Mouse (Mus musculus) CH12.LX (cell line): ENCODE measurements at regions not wholly inside any gene's neighbourhood (a gene's known extent, or its start where the extent isn't known, plus 50 kb on each side); places are given as distances from the start of the nearest gene placed in this dataset.

ENCODE experiments used
- DNase-seq: peaks from one replicate; pipeline ENCODE4 v3.0.0-alpha.2; 2013; ENCODE audit errors: extremely low read depth
- H3K27ac ChIP-seq: 2 replicates; pipeline ENCODE4 v1.5.1; 2012; ENCODE audit warnings: low read depth, mild to moderate bottlenecking, control low read depth, moderate library complexity; ENCODE audit not compliant: insufficient read depth
- H3K27me3 ChIP-seq: replicated peaks from 2 replicates; pipeline ENCODE3; 2012; ENCODE audit warnings: inconsistent platforms
- H3K36me3 ChIP-seq, 2 experiments: replicated peaks in 1 of 2; 2 replicates each; pipeline versions ENCODE3 to v1.6.1; 2012; ENCODE audit warnings: inconsistent platforms in 1 of 2, low read length in 1 of 2, mild to moderate bottlenecking in 1 of 2, mixed read lengths in 1 of 2, moderate library complexity in 1 of 2; ENCODE audit not compliant: control insufficient read depth in 1 of 2, insufficient read depth in 1 of 2
- H3K4me1 ChIP-seq, 2 experiments: 2 replicates each; pipeline ENCODE4 v1.6.1; 2012; ENCODE audit warnings: inconsistent platforms in 1 of 2, moderate library complexity in 1 of 2; ENCODE audit not compliant: insufficient read depth in 2 of 2, control insufficient read depth in 1 of 2
- H3K4me2 ChIP-seq: 2 replicates; pipeline ENCODE4 v1.6.1; 2012; ENCODE audit warnings: low read depth, mild to moderate bottlenecking, control low read depth; ENCODE audit not compliant: poor library complexity, insufficient read depth, severe bottlenecking
- H3K4me3 ChIP-seq, 3 experiments: fragments of 150-350 bp in 1 of 3; sonication (generic) in 1 of 3; replicated peaks in 1 of 3; 2 replicates each; pipeline versions ENCODE3 to v1.5.1; 2011 to 2012; ENCODE audit warnings: low read depth in 2 of 3, low read length in 2 of 3, mild to moderate bottlenecking in 2 of 3, moderate library complexity in 2 of 3, control low read depth in 1 of 3, improper control_type of control experiment in 1 of 3, inconsistent platforms in 1 of 3, mixed read lengths in 1 of 3; ENCODE audit not compliant: poor library complexity in 1 of 3
- H3K79me2 ChIP-seq: replicated peaks from 2 replicates; pipeline ENCODE4 v1.6.1; 2012; ENCODE audit warnings: mild to moderate bottlenecking, moderate library complexity; ENCODE audit not compliant: control insufficient read depth, poor library complexity, insufficient read depth, severe bottlenecking; ENCODE audit errors: extremely low read depth
- H3K9ac ChIP-seq: 2 replicates; pipeline ENCODE4 v1.6.1; 2012; ENCODE audit warnings: low read depth, mild to moderate bottlenecking, control low read depth, moderate library complexity; ENCODE audit not compliant: insufficient read depth
- H3K9me3 ChIP-seq: replicated peaks from 2 replicates; pipeline ENCODE3; 2012; ENCODE audit warnings: low read length, inconsistent platforms, mixed read lengths
- BHLHE40 ChIP-seq: IDR thresholded peaks from 2 replicates; pipeline ENCODE4 v1.6.1; 2011; ENCODE audit warnings: mild to moderate bottlenecking, low read depth, low read length, improper control_type of control experiment
- CHD1 ChIP-seq: IDR thresholded peaks from 2 replicates; pipeline ENCODE4 v1.6.1; 2012; ENCODE audit warnings: low read depth, low read length, improper control_type of control experiment, inconsistent platforms
- CHD2 ChIP-seq: IDR thresholded peaks from 2 replicates; pipeline ENCODE4 v1.6.1; 2011; ENCODE audit warnings: low read length, improper control_type of control experiment
- E2F4 ChIP-seq: IDR thresholded peaks from 2 replicates; pipeline ENCODE4 v1.6.1; 2011; ENCODE audit warnings: low read depth, low read length, improper control_type of control experiment; ENCODE audit not compliant: insufficient replicate concordance
- ETS1 ChIP-seq: conservative IDR thresholded peaks from 2 replicates; pipeline ENCODE4 v1.6.1; 2012; ENCODE audit warnings: low read depth, mild to moderate bottlenecking, inconsistent platforms, low read length, improper control_type of control experiment, moderate library complexity
- HCFC1 ChIP-seq: IDR thresholded peaks from 2 replicates; pipeline ENCODE4 v1.6.1; 2012; ENCODE audit warnings: low read depth, mild to moderate bottlenecking, inconsistent platforms, low read length, improper control_type of control experiment
- IRF4 ChIP-seq: IDR thresholded peaks from 2 replicates; pipeline ENCODE4 v1.6.1; 2014; ENCODE audit warnings: low read depth, mild to moderate bottlenecking, inconsistent platforms, low read length, improper control_type of control experiment
- JUN ChIP-seq: IDR thresholded peaks from 2 replicates; pipeline ENCODE4 v1.6.1; 2011; ENCODE audit warnings: low read depth, mild to moderate bottlenecking, low read length, improper control_type of control experiment, moderate library complexity; ENCODE audit not compliant: insufficient read depth
- MAFK ChIP-seq: IDR thresholded peaks from 2 replicates; pipeline ENCODE4 v1.6.1; 2011; ENCODE audit warnings: low read length, improper control_type of control experiment; ENCODE audit not compliant: insufficient replicate concordance
- MAZ ChIP-seq: IDR thresholded peaks from 2 replicates; pipeline ENCODE4 v1.6.1; 2012; ENCODE audit warnings: low read depth, mild to moderate bottlenecking, inconsistent platforms, low read length, improper control_type of control experiment, moderate library complexity
- MEF2A ChIP-seq: IDR thresholded peaks from 2 replicates; pipeline ENCODE4 v1.6.1; 2014; ENCODE audit warnings: low read depth, mild to moderate bottlenecking, inconsistent platforms, low read length, improper control_type of control experiment, borderline replicate concordance
- NRF1 ChIP-seq: IDR thresholded peaks from 2 replicates; pipeline ENCODE4 v1.6.1; 2014; ENCODE audit warnings: low read depth, mild to moderate bottlenecking, inconsistent platforms, low read length, improper control_type of control experiment, moderate library complexity
- POLR2A ChIP-seq: IDR thresholded peaks from 2 replicates; pipeline ENCODE4 v1.6.1; 2011; ENCODE audit warnings: low read depth, mild to moderate bottlenecking, improper control_type of control experiment, low read length
- POLR2AphosphoS2 ChIP-seq: IDR thresholded peaks from 2 replicates; pipeline ENCODE4 v1.6.1; 2011; ENCODE audit warnings: low read depth, low read length, improper control_type of control experiment
- RCOR1 ChIP-seq: conservative IDR thresholded peaks from 2 replicates; pipeline ENCODE4 v1.6.1; 2012; ENCODE audit warnings: low read depth, mild to moderate bottlenecking, inconsistent platforms, low read length, improper control_type of control experiment
- SMC3 ChIP-seq: IDR thresholded peaks from 2 replicates; pipeline ENCODE4 v1.6.1; 2011; ENCODE audit warnings: low read depth, low read length, improper control_type of control experiment
- UBTF ChIP-seq: IDR thresholded peaks from 2 replicates; pipeline ENCODE4 v1.6.1; 2012; ENCODE audit warnings: low read depth, mild to moderate bottlenecking, inconsistent platforms, low read length, improper control_type of control experiment, moderate library complexity
- ZMIZ1 ChIP-seq: IDR thresholded peaks from 2 replicates; pipeline ENCODE4 v1.6.1; 2012; ENCODE audit warnings: low read depth, mild to moderate bottlenecking, inconsistent platforms, low read length, improper control_type of control experiment
- dilution Hi-C: fragments of 300-500 bp; cut with MboI; formaldehyde crosslinking; loops from 2 replicates; pipeline ENCODE4 v1.14.3; 2020; ENCODE audit warnings: low sequenced_read_pairs; ENCODE audit not compliant: extremely low pct_unique_long_range_greater_than_20kb, extremely low pct_ligation_motif_present
- in situ Hi-C: fragments of 300-500 bp; cut with MboI; formaldehyde crosslinking; loops from 3 replicates; pipeline ENCODE4 v1.14.3; 2019; ENCODE audit warnings: low sequenced_read_pairs, low pct_ligation_motif_present, low pct_unique_long_range_greater_than_20kb, mixed read lengths

GRCm38 (mm10) chr8:112269214-112269566, 254.4 kb upstream of the Gm6793 start:
- in situ Hi-C loops (no loop called here), dilution Hi-C loops (no loop called here)
- no peak overlapping the region for H3K27ac ChIP-seq
- no peaks in the 10 kb centered on the region for H3K36me3 ChIP-seq
- H3K4me3 ChIP-seq: no peak overlapping the region
- no peak overlapping the region for H3K4me2 ChIP-seq
- no peak overlapping the region for H3K9ac ChIP-seq
- no peak for TF ChIP-seq MEF2A
- TF ChIP-seq SMC3: no peak
- no peak for TF ChIP-seq IRF4
- no peak for TF ChIP-seq ZMIZ1
- no peak for TF ChIP-seq POLR2A
- TF ChIP-seq MAZ: no peak
- TF ChIP-seq BHLHE40: no peak
- TF ChIP-seq HCFC1: no peak
- TF ChIP-seq, all 38 proteins: peak for 0
- DNase-seq: no peak
- Histone ChIP-seq H3K79me2 (no peaks in the 10 kb centered on the region), H3K9me3 (peaks cover 34% of the 10 kb centered on the region), H3K4me1 (no peaks in the 10 kb centered on the region), H3K27me3 (no peaks in the 10 kb centered on the region)

GRCm38 (mm10) chr8:112268544-112269213, 253.8 kb upstream of the Gm6793 start:
- Histone ChIP-seq H3K9me3 (peaks cover 39% of the 10 kb centered on the region), H3K27me3 (no peaks in the 10 kb centered on the region), H3K79me2 (no peaks in the 10 kb centered on the region), H3K4me2 (no peak overlapping the region), H3K27ac (no peak overlapping the region), H3K36me3 (no peaks in the 10 kb centered on the region), H3K9ac (no peak overlapping the region), H3K4me3 (no peak overlapping the region), H3K4me1 (no peaks in the 10 kb centered on the region)
- DNase-seq: no peak
- dilution Hi-C loops: no loop called here
- in situ Hi-C loops: no loop called here
- no peak for TF ChIP-seq CHD1
- TF ChIP-seq UBTF: no peak
- no peak for TF ChIP-seq RCOR1
- no peak for TF ChIP-seq IRF4
- TF ChIP-seq BHLHE40: no peak
- TF ChIP-seq NRF1: no peak
- no peak for TF ChIP-seq E2F4
- no peak for TF ChIP-seq JUN
- TF ChIP-seq CHD2: no peak
- TF ChIP-seq SMC3: no peak
- no peak for TF ChIP-seq MAFK
- no peak for TF ChIP-seq ETS1
- no peak for TF ChIP-seq POLR2AphosphoS2
